Mouse (Mus musculus): ENCODE results near the gene Ngef.

GRCm38 (mm10) chr1:87621858-87622279 is 48.2 kb upstream of the Ngef start:
- no peak for TF ChIP-seq CTCF (IDR thresholded peaks at IDR 0.05)
- TF ChIP-seq EP300 (IDR thresholded peaks at IDR 0.05) = no peak
